Mouse (Mus musculus) forebrain, embryonic 12.5 days (tissue): ENCODE data around the gene Ube2d1. TPM values are rescaled to one million over a fixed set of nuclear protein-coding genes. Genes with fewer than 3 reads are reported as not detected.

Experiments
- ATAC-seq: fragments of 200-750 bp; cut with Nextera tagmentation; 2 replicates; pipeline ENCODE4 v1.8.0; 2017; ENCODE audit warnings: moderate TSS enrichment; ENCODE audit not compliant: low FRiP score
- H3K27ac ChIP-seq: fragments of 300-500 bp; sonication (generic); 2 replicates; pipeline ENCODE4 v1.5.1; 2016; ENCODE audit warnings: mild to moderate bottlenecking
- H3K27me3 ChIP-seq: fragments of 300-500 bp; sonication (generic); 2 replicates; pipeline ENCODE4 v1.6.1; 2016; ENCODE audit warnings: mild to moderate bottlenecking
- H3K36me3 ChIP-seq: fragments of 300-500 bp; sonication (generic); replicated peaks from 2 replicates; pipeline ENCODE4 v1.6.1; 2016; ENCODE audit warnings: mild to moderate bottlenecking
- H3K4me1 ChIP-seq: fragments of 300-500 bp; sonication (generic); 2 replicates; pipeline ENCODE4 v1.6.1; 2016
- H3K4me2 ChIP-seq: fragments of 300-500 bp; sonication (generic); 2 replicates; pipeline ENCODE4 v1.6.1; 2016; ENCODE audit warnings: mild to moderate bottlenecking, moderate library complexity
- H3K4me3 ChIP-seq: fragments of 300-500 bp; sonication (generic); replicated peaks from 2 replicates; pipeline ENCODE4 v1.5.1; 2016; ENCODE audit warnings: mild to moderate bottlenecking
- H3K9ac ChIP-seq: fragments of 300-500 bp; sonication (generic); 2 replicates; pipeline ENCODE4 v1.6.1; 2016; ENCODE audit warnings: mild to moderate bottlenecking
- H3K9me3 ChIP-seq: fragments of 300-500 bp; sonication (generic); 2 replicates; pipeline ENCODE4 v1.6.1; 2016
- WGBS: fragments of 180-500 bp; shearing (Covaris S2); methylation state at CpG from one replicate; pipeline ENCODE4 v1.1.7; 2016; 5-methylcytosine and 5-hydroxymethylcytosine counted together
- polyA plus RNA-seq: library from polyadenylated mRNA; unstranded; fragments of >200 nt; fragmentation: Nextera tagmentation; extraction: Ambion mirVana; gene quantifications from 2 replicates; pipeline ENCODE4 v1.2.1, GENCODE M21; 2016

Gene Ube2d1
- polyA plus RNA-seq, 1 experiment from 2014 or later: 136 TPM

DNA sequence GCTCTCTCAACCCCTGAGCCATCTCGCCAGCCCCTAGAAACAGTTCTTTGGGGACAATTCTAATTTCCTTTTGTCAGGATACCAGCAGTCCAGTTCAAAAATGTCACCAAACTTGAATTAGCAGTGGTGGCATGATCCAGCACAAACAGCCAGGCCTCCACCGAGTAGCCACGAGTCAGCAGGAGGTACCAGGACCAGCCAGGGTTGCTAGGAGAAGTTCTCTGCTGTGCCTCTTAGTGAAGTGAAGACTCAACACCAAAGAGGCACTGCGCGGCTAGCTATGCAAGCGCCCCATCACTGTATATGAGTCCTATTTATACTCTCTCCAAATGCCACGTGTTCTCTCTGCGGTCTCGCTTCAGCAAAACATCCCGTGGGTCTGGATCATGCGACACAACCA, 31.0 kb upstream of the Ube2d1 start:
- WGBS: 87% methylated on average over 11 of the region's 11 CpGs
- H3K27ac ChIP-seq: no peak overlapping the region
- H3K9ac ChIP-seq: no peak overlapping the region
- no peaks in the 10 kb centered on the region for H3K9me3 ChIP-seq
- ATAC-seq: no peak
- H3K27me3 ChIP-seq: no peaks in the 10 kb centered on the region
- H3K4me1 ChIP-seq: no peaks in the 10 kb centered on the region
- no peak overlapping the region for H3K4me2 ChIP-seq
- H3K36me3 ChIP-seq: no peaks in the 10 kb centered on the region
- no peak overlapping the region for H3K4me3 ChIP-seq

- no peak overlapping the region for H3K9ac ChIP-seq
- WGBS: 83% methylated on average over 3 of the region's 3 CpGs
- H3K27me3 ChIP-seq: no peaks in the 10 kb centered on the region
- no peaks in the 10 kb centered on the region for H3K4me1 ChIP-seq
- no peak overlapping the region for H3K27ac ChIP-seq
- H3K9me3 ChIP-seq: no peaks in the 10 kb centered on the region
- no peak overlapping the region for H3K4me2 ChIP-seq
- no peaks in the 10 kb centered on the region for H3K36me3 ChIP-seq
- no peak overlapping the region for H3K4me3 ChIP-seq
- ATAC-seq: no peak
Observed at GRCm38 (mm10) chr10:71314596-71314995, 29.5 kb upstream of the Ube2d1 start.

GRCm38 (mm10) chr10:71310288-71310687, 25.2 kb upstream of the Ube2d1 start:
- no peak overlapping the region for H3K4me3 ChIP-seq
- H3K27me3 ChIP-seq: no peaks in the 10 kb centered on the region
- no peaks in the 10 kb centered on the region for H3K9me3 ChIP-seq
- H3K27ac ChIP-seq: no peak overlapping the region
- H3K4me2 ChIP-seq: no peak overlapping the region
- H3K36me3 ChIP-seq: no peaks in the 10 kb centered on the region
- WGBS: 66% methylated on average over 3 of the region's 3 CpGs
- H3K9ac ChIP-seq: no peak overlapping the region
- H3K4me1 ChIP-seq: no peaks in the 10 kb centered on the region
- ATAC-seq: no peak

DNA sequence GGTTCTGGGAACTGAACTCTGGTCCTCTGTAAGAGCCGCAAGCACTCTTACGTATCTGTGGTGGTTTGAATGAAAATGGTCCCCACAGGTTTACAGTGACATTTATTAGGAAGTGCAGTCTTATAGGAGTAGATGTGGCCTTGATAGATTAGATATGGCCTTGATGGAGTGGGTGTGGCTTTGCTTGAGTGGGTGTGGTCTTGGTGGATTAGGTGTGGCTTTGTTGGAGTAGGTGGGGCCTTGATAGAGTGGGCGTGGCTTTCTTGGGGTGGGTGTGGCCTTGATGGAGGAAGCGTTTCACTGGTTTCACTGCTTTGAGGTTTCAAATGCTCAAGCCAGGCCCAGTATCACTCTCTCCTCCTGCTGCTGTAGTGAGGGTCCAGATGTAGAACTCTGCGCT, 23.1 kb upstream of the Ube2d1 start:
- no peak for ATAC-seq
- Histone ChIP-seq H3K4me3 (no peak overlapping the region), H3K36me3 (no peaks in the 10 kb centered on the region), H3K9ac (no peak overlapping the region), H3K9me3 (no peaks in the 10 kb centered on the region), H3K4me1 (no peaks in the 10 kb centered on the region), H3K4me2 (no peak overlapping the region), H3K27me3 (no peaks in the 10 kb centered on the region), H3K27ac (no peak overlapping the region)
- 93% methylated on average over 5 of the region's 5 CpGs for WGBS

DNA sequence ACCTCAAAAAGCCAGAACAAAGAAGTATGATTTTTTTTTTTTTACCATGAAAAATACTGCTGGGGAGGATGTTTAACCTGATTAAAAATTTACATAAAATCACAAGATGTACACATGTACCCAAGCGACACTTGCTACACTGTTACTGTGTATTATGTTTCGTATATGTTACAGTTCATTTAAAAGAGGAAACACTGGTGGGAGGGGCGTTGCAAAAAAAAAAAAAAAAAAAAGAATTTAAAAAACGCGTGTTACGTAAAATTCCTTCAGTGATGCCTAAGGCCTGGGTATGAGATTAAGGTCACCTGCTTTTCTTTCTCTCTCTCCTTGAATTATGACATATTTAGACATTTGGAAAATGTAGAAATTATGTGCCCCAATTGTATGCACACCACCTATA, 21.7 kb upstream of the Ube2d1 start:
- Histone ChIP-seq H3K27me3 (0 out of 2 replicates have a peak, but pooled peaks cover 3% of the 10 kb centered on the region), H3K36me3 (no peaks in the 10 kb centered on the region), H3K4me1 (no peaks in the 10 kb centered on the region), H3K4me2 (no peak overlapping the region), H3K4me3 (no peak overlapping the region), H3K27ac (no peak overlapping the region), H3K9ac (no peak overlapping the region), H3K9me3 (no peaks in the 10 kb centered on the region)
- WGBS: 82% methylated on average over 6 of the region's 6 CpGs
- ATAC-seq: no peak

DNA sequence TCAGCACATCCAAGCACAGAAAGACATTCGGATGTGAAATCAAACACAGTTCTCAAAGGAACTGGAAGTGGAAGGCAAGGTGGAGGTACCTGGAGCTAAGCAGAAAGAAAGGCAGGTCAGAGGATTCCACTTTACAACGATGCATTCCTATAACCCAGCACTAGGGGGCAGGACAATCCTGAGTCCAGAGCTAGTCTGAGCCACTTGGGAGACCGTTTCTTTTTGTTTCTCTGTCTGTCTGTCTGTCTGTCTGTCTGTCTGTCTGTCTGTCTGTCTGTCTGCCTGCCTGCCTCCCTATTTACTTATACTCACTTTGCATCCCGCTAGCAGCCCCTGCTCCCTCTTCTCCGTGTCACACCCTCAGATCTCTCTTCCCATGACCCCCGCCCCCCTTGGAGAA, 21.1 kb upstream of the Ube2d1 start:
- no peaks in the 10 kb centered on the region for H3K4me1 ChIP-seq
- ATAC-seq: no peak
- H3K27me3 ChIP-seq: 0 out of 2 replicates have a peak, but pooled peaks cover 3% of the 10 kb centered on the region
- H3K4me2 ChIP-seq: peak overlapping the region; percentile 31
- no peaks in the 10 kb centered on the region for H3K9me3 ChIP-seq
- H3K36me3 ChIP-seq: no peaks in the 10 kb centered on the region
- WGBS: 23% methylated on average over 6 of the region's 6 CpGs
- H3K27ac ChIP-seq: no peak overlapping the region
- no peak overlapping the region for H3K9ac ChIP-seq
- no peak overlapping the region for H3K4me3 ChIP-seq

DNA sequence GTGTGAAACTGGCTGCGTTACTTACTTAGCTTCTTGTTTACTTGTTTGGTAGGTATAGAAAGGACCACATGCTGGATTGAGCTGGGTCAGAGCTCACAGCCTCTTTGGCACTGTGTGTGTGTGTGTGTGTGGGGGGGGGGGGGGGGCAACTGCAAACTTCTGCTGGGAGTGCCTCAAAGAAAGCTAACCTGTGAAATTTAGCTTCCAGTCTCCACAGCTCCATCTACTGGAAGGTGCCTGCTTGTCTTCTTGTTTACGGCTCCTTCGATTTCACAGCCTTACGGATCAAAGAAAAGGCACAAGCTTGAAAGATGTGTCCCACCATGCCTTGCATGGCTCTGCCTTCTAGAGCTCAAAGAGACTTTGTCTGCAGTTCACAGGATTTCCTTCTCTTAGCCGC, 17.4 kb upstream of the Ube2d1 start:
- no peak overlapping the region for H3K27ac ChIP-seq
- H3K27me3 ChIP-seq: 0 out of 2 replicates have a peak, but pooled peaks cover 3% of the 10 kb centered on the region
- no peak overlapping the region for H3K9ac ChIP-seq
- H3K9me3 ChIP-seq: no peaks in the 10 kb centered on the region
- H3K4me1 ChIP-seq: no peaks in the 10 kb centered on the region
- ATAC-seq: no peak
- H3K36me3 ChIP-seq: no peaks in the 10 kb centered on the region
- WGBS: 25% methylated on average over 5 of the region's 5 CpGs
- H3K4me3 ChIP-seq: no peak overlapping the region
- no peak overlapping the region for H3K4me2 ChIP-seq

DNA sequence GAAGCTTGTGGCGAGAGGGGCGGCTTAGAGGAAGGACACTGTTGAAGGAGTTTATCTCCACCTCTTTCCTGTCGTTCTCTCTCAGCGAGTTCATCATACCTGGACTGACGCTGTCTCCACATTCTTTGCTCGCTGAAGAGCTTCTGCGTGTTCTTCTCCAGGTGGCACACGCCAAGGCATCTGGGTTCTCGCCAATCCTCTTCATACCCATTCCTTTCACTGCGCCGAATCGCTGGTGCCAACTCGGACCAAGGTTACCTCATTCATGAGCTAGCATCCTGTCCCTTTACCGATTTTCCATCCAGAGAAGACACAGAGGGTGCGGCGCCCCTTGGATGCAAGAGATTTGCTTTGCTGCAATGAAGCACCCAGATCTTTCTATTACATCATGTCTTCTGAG, 15.1 kb upstream of the Ube2d1 start:
- Histone ChIP-seq H3K4me2 (no peak overlapping the region), H3K27me3 (0 out of 2 replicates have a peak, but pooled peaks cover 3% of the 10 kb centered on the region), H3K9me3 (no peaks in the 10 kb centered on the region), H3K27ac (no peak overlapping the region), H3K4me3 (no peak overlapping the region), H3K9ac (no peak overlapping the region), H3K4me1 (no peaks in the 10 kb centered on the region), H3K36me3 (no peaks in the 10 kb centered on the region)
- no peak for ATAC-seq
- WGBS: 85% methylated on average over 16 of the region's 16 CpGs

DNA sequence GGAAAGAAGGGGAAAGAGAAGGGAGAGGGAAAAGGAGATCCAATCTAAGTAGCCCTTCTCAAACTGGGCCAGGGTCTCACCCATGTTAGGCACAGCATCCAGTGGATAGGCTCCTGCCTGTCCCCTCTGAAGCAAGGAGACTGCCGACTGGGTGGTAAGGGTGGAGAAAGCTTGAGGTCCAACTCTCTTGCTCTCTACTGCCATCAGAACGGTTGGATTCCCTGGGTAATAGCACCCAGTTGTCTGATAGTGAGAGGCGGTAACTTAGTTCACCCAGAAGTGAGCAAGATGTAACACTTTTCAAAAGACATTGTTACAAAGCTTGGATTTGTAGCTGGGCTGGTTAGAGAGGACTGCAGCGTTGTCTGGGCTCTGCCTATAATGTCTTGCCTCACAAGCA, 8.2 kb upstream of the Ube2d1 start:
- peaks cover 8% of the 10 kb centered on the region for H3K4me1 ChIP-seq
- no peak for ATAC-seq
- H3K4me3 ChIP-seq: no peak overlapping the region
- no peaks in the 10 kb centered on the region for H3K36me3 ChIP-seq
- no peaks in the 10 kb centered on the region for H3K9me3 ChIP-seq
- 57% methylated on average over 4 of the region's 4 CpGs for WGBS
- H3K27ac ChIP-seq: no peak overlapping the region
- H3K9ac ChIP-seq: no peak overlapping the region
- H3K4me2 ChIP-seq: no peak overlapping the region
- no peaks in the 10 kb centered on the region for H3K27me3 ChIP-seq

DNA sequence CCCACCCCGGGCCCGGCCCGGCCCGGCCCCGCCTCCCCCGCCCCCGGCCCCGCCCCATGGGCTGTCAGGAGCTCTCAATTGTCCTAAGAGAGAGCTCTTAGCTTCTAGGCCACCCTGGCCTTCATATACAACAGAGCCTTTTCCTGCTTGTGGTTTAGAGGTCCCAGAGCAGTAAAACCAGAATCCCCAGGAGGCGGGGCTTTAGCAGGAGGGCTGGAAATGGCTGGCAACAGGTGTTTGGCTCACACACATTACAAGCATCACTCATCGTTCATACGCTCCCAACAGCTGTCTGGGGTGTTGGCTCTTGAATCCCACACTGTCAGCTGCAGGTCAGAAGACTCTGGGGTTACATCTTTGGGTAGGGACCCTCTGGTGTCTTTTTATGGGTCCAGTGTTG, 7.2 kb upstream of the Ube2d1 start:
- H3K9me3 ChIP-seq: no peaks in the 10 kb centered on the region
- no peak overlapping the region for H3K27ac ChIP-seq
- H3K4me3 ChIP-seq: no peak overlapping the region
- H3K4me1 ChIP-seq: peaks cover 8% of the 10 kb centered on the region
- peak overlapping the region; percentile 36 for H3K4me2 ChIP-seq
- ATAC-seq: no peak; the same call in 1 of the 2 replicates
- no peak overlapping the region; the same call in 1 of the 2 replicates for H3K9ac ChIP-seq
- H3K27me3 ChIP-seq: no peaks in the 10 kb centered on the region
- no peaks in the 10 kb centered on the region for H3K36me3 ChIP-seq
- 25% methylated on average over 5 of the region's 11 CpGs for WGBS

DNA sequence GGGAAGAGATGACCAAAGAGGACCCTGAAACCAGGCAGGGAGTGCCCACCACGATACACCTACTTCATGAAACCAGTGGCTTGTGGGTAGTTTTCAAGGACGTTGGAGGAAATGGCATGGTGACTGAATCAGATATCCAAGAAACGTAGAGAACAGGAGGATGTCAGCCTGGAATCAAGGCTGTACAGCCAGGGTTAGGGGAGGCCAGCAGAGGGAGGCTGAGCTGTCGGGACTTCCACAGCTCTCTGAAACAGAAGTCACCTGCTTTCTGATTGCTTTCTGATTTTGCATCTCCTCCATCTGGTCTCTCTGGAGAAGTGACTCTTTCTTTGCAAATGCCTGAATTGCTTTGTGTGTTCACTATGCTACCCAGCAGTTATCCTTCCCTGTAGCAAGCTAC, 6.7 kb upstream of the Ube2d1 start:
- Histone ChIP-seq H3K4me1 (peaks cover 8% of the 10 kb centered on the region), H3K9ac (no peak overlapping the region; the same call in 1 of the 2 replicates), H3K27me3 (no peaks in the 10 kb centered on the region), H3K36me3 (no peaks in the 10 kb centered on the region), H3K4me2 (peak overlapping the region; percentile 36), H3K27ac (no peak overlapping the region), H3K4me3 (no peak overlapping the region), H3K9me3 (no peaks in the 10 kb centered on the region)
- ATAC-seq: no peak
- WGBS: 17% methylated on average over 4 of the region's 4 CpGs

- Histone ChIP-seq H3K27me3 (peaks cover under 1% of the 10 kb centered on the region; the same call in 1 of the 2 replicates), H3K4me3 (no peak overlapping the region), H3K9me3 (no peaks in the 10 kb centered on the region), H3K36me3 (no peaks in the 10 kb centered on the region), H3K4me2 (no peak overlapping the region), H3K27ac (no peak overlapping the region), H3K9ac (no peak overlapping the region), H3K4me1 (peaks cover 8% of the 10 kb centered on the region)
- no peak for ATAC-seq
- WGBS: 20% methylated on average over 3 of the region's 3 CpGs
Observed at GRCm38 (mm10) chr10:71291179-71291661, 6.2 kb upstream of the Ube2d1 start.

- H3K27ac ChIP-seq: peak overlapping the region; percentile 84
- H3K9ac ChIP-seq: peak overlapping the region; percentile 98
- H3K4me1 ChIP-seq: peaks cover 35% of the 10 kb centered on the region
- H3K9me3 ChIP-seq: no peaks in the 10 kb centered on the region
- under 1% methylated on average over 41 of the region's 41 CpGs for WGBS
- peak overlapping the region; percentile 95 for H3K4me3 ChIP-seq
- peak overlapping the region; percentile 63 for H3K4me2 ChIP-seq
- H3K36me3 ChIP-seq: peaks cover 3% of the 10 kb centered on the region; the same call in 1 of the 2 replicates
- peaks cover 5% of the 10 kb centered on the region; the same call in 1 of the 2 replicates for H3K27me3 ChIP-seq
- ATAC-seq: peak; percentile 86
Observed at GRCm38 (mm10) chr10:71284511-71285125, 444 bp downstream of the Ube2d1 start.
